Mouse (Mus musculus) MEL (cell line): ENCODE results near the gene Mapkap1.

ENCODE experiments used
- CTCF ChIP-seq, 3 experiments: IDR thresholded peaks in 2 of 3; conservative IDR thresholded peaks in 1 of 3; 2 replicates each; pipeline ENCODE4 v1.5.1; 2011 to 2012; ENCODE audit warnings: low read length in 3 of 3, low read depth in 2 of 3, mild to moderate bottlenecking in 2 of 3, improper control_type of control experiment in 1 of 3, inconsistent platforms in 1 of 3, mixed read lengths in 1 of 3, moderate library complexity in 1 of 3; ENCODE audit not compliant: control insufficient read depth in 1 of 3, insufficient read depth in 1 of 3, poor library complexity in 1 of 3, severe bottlenecking in 1 of 3
- EP300 ChIP-seq, 2 experiments: IDR thresholded peaks; 2 replicates each; pipeline ENCODE4 v1.6.1; 2011; ENCODE audit warnings: improper control_type of control experiment in 2 of 2, low read length in 2 of 2, low read depth in 1 of 2, mild to moderate bottlenecking in 1 of 2
- POLR2A ChIP-seq, 2 experiments: IDR thresholded peaks; 2 replicates each; pipeline ENCODE4 v1.6.1; 2011 to 2012; ENCODE audit warnings: low read length in 2 of 2, mild to moderate bottlenecking in 2 of 2, control low read depth in 1 of 2, improper control_type of control experiment in 1 of 2, low read depth in 1 of 2, moderate library complexity in 1 of 2; ENCODE audit not compliant: control insufficient read depth in 1 of 2, insufficient read depth in 1 of 2, poor library complexity in 1 of 2
- RCOR1 ChIP-seq: IDR thresholded peaks from 2 replicates; pipeline ENCODE4 v1.6.1; 2012; ENCODE audit warnings: low read depth, mild to moderate bottlenecking, inconsistent platforms, low read length, improper control_type of control experiment
- SIN3A ChIP-seq: IDR thresholded peaks from 2 replicates; pipeline ENCODE4 v1.6.1; 2012; ENCODE audit warnings: low read length, improper control_type of control experiment, inconsistent platforms
- SMC3 ChIP-seq: IDR thresholded peaks from 2 replicates; pipeline ENCODE4 v1.6.1; 2011; ENCODE audit warnings: low read depth, low read length, improper control_type of control experiment
- ZC3H11A ChIP-seq: IDR thresholded peaks from 2 replicates; pipeline ENCODE4 v1.6.1; 2012; ENCODE audit warnings: low read depth, mild to moderate bottlenecking, inconsistent platforms, low read length, improper control_type of control experiment

DNA sequence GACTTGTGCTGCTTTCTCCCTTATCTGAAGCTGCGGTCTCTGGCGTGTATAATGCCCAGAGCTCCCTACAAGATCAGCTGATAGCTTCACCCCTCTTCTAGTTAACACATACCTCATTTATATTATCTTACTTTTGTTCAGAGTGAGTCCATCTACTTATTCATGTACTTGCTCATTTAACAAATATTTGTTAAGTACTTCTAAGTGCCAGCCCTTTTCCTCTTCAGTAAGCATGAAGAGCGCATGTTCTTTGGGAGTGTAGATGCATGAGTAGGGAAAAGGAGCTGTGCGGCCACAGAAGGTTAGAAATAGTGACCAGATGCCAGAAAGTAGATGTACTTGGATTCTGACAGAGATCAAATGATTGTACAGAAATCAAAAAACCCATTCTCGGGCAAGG, 108.7 kb downstream of the Mapkap1 start:
- TF ChIP-seq ZC3H11A (no peak), POLR2A (IDR thresholded peaks at IDR 0.05; ENCODE audit: control insufficient read depth in 1 of 2, insufficient read depth in 1 of 2, low read depth in 1 of 2, low read length in 2 of 2, poor library complexity in 1 of 2) (no peak), SMC3 (no peak), SIN3A (no peak), CTCF (IDR thresholded peaks at IDR 0.05 in 2 of 3, conservative IDR thresholded peaks at IDR 0.05 in 1 of 3; ENCODE audit: control insufficient read depth in 1 of 3, insufficient read depth in 1 of 3, low read depth in 2 of 3, low read length in 3 of 3, poor library complexity in 1 of 3, severe bottlenecking in 1 of 3) (no peak), RCOR1 (no peak), EP300 (IDR thresholded peaks at IDR 0.05; ENCODE audit: low read depth in 1 of 2, low read length in 2 of 2) (no peak)
